Mouse (Mus musculus) neural tube, embryonic 14.5 days (tissue): ENCODE results near the gene Pdzrn3. TPM values are rescaled to one million over a fixed set of nuclear protein-coding genes. Genes with fewer than 3 reads are reported as not detected.
A peak's percentile ranks its signal among the peaks of the same experiment; 100 is the strongest.

Experiments used
- ATAC-seq: fragments of 200-750 bp; cut with Nextera tagmentation; 2 replicates; pipeline ENCODE4 v1.8.0; 2017; ENCODE audit warnings: low read depth, mild to moderate bottlenecking, moderate TSS enrichment, moderate library complexity
- H3K27ac ChIP-seq: fragments of 300-500 bp; sonication (generic); 2 replicates; pipeline ENCODE4 v1.5.1; 2014; ENCODE audit warnings: low read depth, mild to moderate bottlenecking, control low read depth, low read length, moderate library complexity, mixed read lengths
- H3K27me3 ChIP-seq: fragments of 300-500 bp; sonication (generic); 2 replicates; pipeline ENCODE4 v1.6.1; 2014; ENCODE audit warnings: low read length; ENCODE audit not compliant: control insufficient read depth, insufficient read depth
- H3K36me3 ChIP-seq: fragments of 300-500 bp; sonication (generic); 2 replicates; pipeline ENCODE4 v1.6.1; 2014; ENCODE audit warnings: low read length, mixed read lengths; ENCODE audit not compliant: control insufficient read depth, insufficient read depth
- H3K4me1 ChIP-seq: fragments of 300-500 bp; sonication (generic); 2 replicates; pipeline ENCODE4 v1.6.1; 2014; ENCODE audit warnings: low read length; ENCODE audit not compliant: control insufficient read depth, insufficient read depth
- H3K4me2 ChIP-seq: fragments of 300-500 bp; sonication (generic); 2 replicates; pipeline ENCODE4 v1.6.1; 2014; ENCODE audit warnings: mild to moderate bottlenecking, low read depth, low read length, control low read depth
- H3K4me3 ChIP-seq: fragments of 300-500 bp; sonication (generic); 2 replicates; pipeline ENCODE4 v1.5.1; 2014; ENCODE audit warnings: low read depth, low read length, control low read depth, mixed read lengths
- H3K9ac ChIP-seq: fragments of 300-500 bp; sonication (generic); replicated peaks from 2 replicates; pipeline ENCODE4 v1.6.1; 2014; ENCODE audit warnings: low read depth, mild to moderate bottlenecking, control low read depth, low read length, mixed read lengths
- H3K9me3 ChIP-seq: fragments of 300-500 bp; sonication (generic); 2 replicates; pipeline ENCODE4 v1.6.1; 2016; ENCODE audit warnings: low read length; ENCODE audit not compliant: control insufficient read depth
- WGBS: fragments of 180-500 bp; shearing (Covaris S2); extraction: QIAGEN DNeasy Blood & Tissue Kit; methylation state at CpG from one replicate; pipeline ENCODE4 v1.1.7; 2014; 5-methylcytosine and 5-hydroxymethylcytosine counted together
- polyA plus RNA-seq: library from polyadenylated mRNA; unstranded; fragments of >200 nt; fragmentation: Nextera tagmentation; extraction: Ambion mirVana; gene quantifications from 2 replicates; pipeline ENCODE4 v1.2.1, GENCODE M21; 2014

Gene Pdzrn3
- polyA plus RNA-seq, 1 experiment from 2014 or later: 28.4 TPM

GRCm38 (mm10) chr6:101184103-101184785 is 193.5 kb downstream of the Pdzrn3 start:
- Histone ChIP-seq H3K4me3 (no peak overlapping the region), H3K27ac (no peak overlapping the region), H3K9ac (no peak overlapping the region), H3K27me3 (no peaks in the 10 kb centered on the region), H3K4me2 (no peak overlapping the region), H3K9me3 (no peaks in the 10 kb centered on the region), H3K4me1 (0 out of 2 replicates have a peak, but pooled peaks cover 4% of the 10 kb centered on the region), H3K36me3 (no peaks in the 10 kb centered on the region)
- 53% methylated on average over 10 of the region's 10 CpGs for WGBS
- no peak for ATAC-seq

GRCm38 (mm10) chr6:101170699-101171098 is 207.0 kb downstream of the Pdzrn3 start:
- 83% methylated on average over 7 of the region's 7 CpGs for WGBS
- H3K4me2 ChIP-seq: no peak overlapping the region
- no peak overlapping the region for H3K9ac ChIP-seq
- no peak overlapping the region for H3K4me3 ChIP-seq
- no peaks in the 10 kb centered on the region for H3K9me3 ChIP-seq
- H3K27ac ChIP-seq: no peak overlapping the region
- H3K27me3 ChIP-seq: no peaks in the 10 kb centered on the region
- ATAC-seq: no peak
- 0 out of 2 replicates have a peak, but pooled peaks cover 3% of the 10 kb centered on the region for H3K4me1 ChIP-seq
- H3K36me3 ChIP-seq: no peaks in the 10 kb centered on the region

- Histone ChIP-seq H3K27me3 (no peaks in the 10 kb centered on the region), H3K4me2 (no peak overlapping the region), H3K9me3 (no peaks in the 10 kb centered on the region), H3K27ac (no peak overlapping the region), H3K36me3 (0 out of 2 replicates have a peak, but pooled peaks cover 5% of the 10 kb centered on the region), H3K4me1 (peaks cover 4% of the 10 kb centered on the region; the same call in 1 of the 2 replicates), H3K4me3 (no peak overlapping the region), H3K9ac (no peak overlapping the region)
- peak; percentile 46; the same call in 1 of the 2 replicates for ATAC-seq
- WGBS: 59% methylated on average over 1 of the region's 1 CpGs
Measured at GRCm38 (mm10) chr6:101153511-101153921, 224.2 kb downstream of the Pdzrn3 start.

GRCm38 (mm10) chr6:101135368-101135767 is 242.3 kb downstream of the Pdzrn3 start:
- Histone ChIP-seq H3K4me1 (no peaks in the 10 kb centered on the region), H3K36me3 (no peaks in the 10 kb centered on the region), H3K27ac (no peak overlapping the region), H3K4me3 (no peak overlapping the region), H3K4me2 (no peak overlapping the region), H3K9ac (no peak overlapping the region), H3K9me3 (no peaks in the 10 kb centered on the region), H3K27me3 (no peaks in the 10 kb centered on the region)
- no peak for ATAC-seq
- WGBS: 87% methylated on average over 3 of the region's 3 CpGs

GRCm38 (mm10) chr6:101125396-101125795 is 252.3 kb downstream of the Pdzrn3 start:
- Histone ChIP-seq H3K4me1 (no peaks in the 10 kb centered on the region), H3K9ac (no peak overlapping the region), H3K27me3 (no peaks in the 10 kb centered on the region), H3K27ac (no peak overlapping the region; the same call in 1 of the 2 replicates), H3K4me3 (no peak overlapping the region), H3K36me3 (no peaks in the 10 kb centered on the region), H3K4me2 (no peak overlapping the region), H3K9me3 (no peaks in the 10 kb centered on the region)
- ATAC-seq: no peak
- WGBS: 48% methylated on average over 5 of the region's 5 CpGs

- ATAC-seq: no peak
- no peaks in the 10 kb centered on the region for H3K9me3 ChIP-seq
- no peak overlapping the region for H3K4me2 ChIP-seq
- no peak overlapping the region for H3K9ac ChIP-seq
- no peak overlapping the region for H3K27ac ChIP-seq
- WGBS: 77% methylated on average over 1 of the region's 1 CpGs
- H3K4me3 ChIP-seq: no peak overlapping the region
- no peaks in the 10 kb centered on the region for H3K36me3 ChIP-seq
- H3K27me3 ChIP-seq: no peaks in the 10 kb centered on the region
- H3K4me1 ChIP-seq: no peaks in the 10 kb centered on the region
Measured at GRCm38 (mm10) chr6:101108951-101109350, 268.7 kb downstream of the Pdzrn3 start.

GRCm38 (mm10) chr6:101103506-101103905 is 274.2 kb downstream of the Pdzrn3 start:
- no peak for ATAC-seq
- Histone ChIP-seq H3K4me1 (peaks cover 10% of the 10 kb centered on the region), H3K27ac (no peak overlapping the region), H3K4me3 (no peak overlapping the region), H3K36me3 (no peaks in the 10 kb centered on the region), H3K9me3 (no peaks in the 10 kb centered on the region), H3K27me3 (no peaks in the 10 kb centered on the region), H3K4me2 (no peak overlapping the region), H3K9ac (no peak overlapping the region)
- WGBS: 92% methylated on average over 6 of the region's 6 CpGs

- ATAC-seq: peak; percentile 54; the same call in 1 of the 2 replicates
- Histone ChIP-seq H3K4me3 (no peak overlapping the region), H3K9ac (no peak overlapping the region), H3K27me3 (no peaks in the 10 kb centered on the region), H3K9me3 (no peaks in the 10 kb centered on the region), H3K4me1 (peaks cover 10% of the 10 kb centered on the region), H3K4me2 (no peak overlapping the region), H3K36me3 (no peaks in the 10 kb centered on the region), H3K27ac (no peak overlapping the region; the same call in 1 of the 2 replicates)
- WGBS: 44% methylated on average over 14 of the region's 14 CpGs
Measured at GRCm38 (mm10) chr6:101101709-101102654, 275.7 kb downstream of the Pdzrn3 start.
